Mouse (Mus musculus): ENCODE results near the gene Rnf216. TPM values are rescaled to one million over a fixed set of nuclear protein-coding genes. Genes with fewer than 3 reads are reported as not detected.

The Rnf216 gene
- polyA plus RNA-seq, 1 experiment = 17.6 TPM

- DNase-seq = no peak
- no peak overlapping the region for H3K27ac ChIP-seq (ENCODE audit: control insufficient read depth, insufficient read depth, low read length)
- H3K4me1 ChIP-seq (replicated peaks; ENCODE audit: control insufficient read depth, insufficient read depth, low read length) = no peaks in the 10 kb centered on the region
- TF ChIP-seq POLR2A (IDR thresholded peaks at IDR 0.05; ENCODE audit: control insufficient read depth, extremely low read depth, insufficient read depth, low read length, poor library complexity) (no peak), CTCF (IDR thresholded peaks at IDR 0.05; ENCODE audit: borderline replicate concordance, control insufficient read depth, extremely low read depth, insufficient read depth, low read length, poor library complexity) (no peak)
- WGBS = 82% methylated on average over 1 of the region's 1 CpGs
- H3K27me3 ChIP-seq (ENCODE audit: control insufficient read depth, insufficient read depth, low read length) = no peaks in the 10 kb centered on the region; the same call in 1 of the 2 replicates
- no peaks in the 10 kb centered on the region for H3K36me3 ChIP-seq (ENCODE audit: control insufficient read depth, insufficient read depth, low read length)
- no peak overlapping the region for H3K4me3 ChIP-seq (ENCODE audit: control insufficient read depth, insufficient read depth, low read length)
Measured at GRCm38 (mm10) chr5:143122673-143123072, 9.9 kb upstream of the Rnf216 start.

- Histone ChIP-seq H3K4me3 (ENCODE audit: control insufficient read depth, insufficient read depth, low read length) (no peak overlapping the region), H3K4me1 (replicated peaks; ENCODE audit: control insufficient read depth, insufficient read depth, low read length) (no peaks in the 10 kb centered on the region), H3K27ac (ENCODE audit: control insufficient read depth, insufficient read depth, low read length) (no peak overlapping the region), H3K36me3 (ENCODE audit: control insufficient read depth, insufficient read depth, low read length) (no peaks in the 10 kb centered on the region), H3K27me3 (ENCODE audit: control insufficient read depth, insufficient read depth, low read length) (no peaks in the 10 kb centered on the region; the same call in 1 of the 2 replicates)
- 74% methylated on average over 8 of the region's 8 CpGs for WGBS
- DNase-seq = no peak
- TF ChIP-seq CTCF (IDR thresholded peaks at IDR 0.05; ENCODE audit: borderline replicate concordance, control insufficient read depth, extremely low read depth, insufficient read depth, low read length, poor library complexity) = no peak
- no peak for TF ChIP-seq POLR2A (IDR thresholded peaks at IDR 0.05; ENCODE audit: control insufficient read depth, extremely low read depth, insufficient read depth, low read length, poor library complexity)
Measured at GRCm38 (mm10) chr5:143122125-143122524, 9.3 kb upstream of the Rnf216 start.

GRCm38 (mm10) chr5:143106842-143107241 lies 6.0 kb downstream of the Rnf216 start:
- H3K4me1 ChIP-seq (replicated peaks; ENCODE audit: control insufficient read depth, insufficient read depth, low read length) = no peaks in the 10 kb centered on the region
- TF ChIP-seq CTCF (IDR thresholded peaks at IDR 0.05; ENCODE audit: borderline replicate concordance, control insufficient read depth, extremely low read depth, insufficient read depth, low read length, poor library complexity) (no peak), POLR2A (IDR thresholded peaks at IDR 0.05; ENCODE audit: control insufficient read depth, extremely low read depth, insufficient read depth, low read length, poor library complexity) (no peak)
- WGBS = 90% methylated on average over 3 of the region's 3 CpGs

GRCm38 (mm10) chr5:143103231-143103630 lies 9.6 kb downstream of the Rnf216 start:
- Histone ChIP-seq H3K27me3 (ENCODE audit: control insufficient read depth, insufficient read depth, low read length) (no peaks in the 10 kb centered on the region), H3K4me1 (replicated peaks; ENCODE audit: control insufficient read depth, insufficient read depth, low read length) (no peaks in the 10 kb centered on the region), H3K36me3 (ENCODE audit: control insufficient read depth, insufficient read depth, low read length) (no peaks in the 10 kb centered on the region), H3K4me3 (ENCODE audit: control insufficient read depth, insufficient read depth, low read length) (no peak overlapping the region), H3K27ac (ENCODE audit: control insufficient read depth, insufficient read depth, low read length) (no peak overlapping the region)
- no peak for DNase-seq
- TF ChIP-seq CTCF (IDR thresholded peaks at IDR 0.05; ENCODE audit: borderline replicate concordance, control insufficient read depth, extremely low read depth, insufficient read depth, low read length, poor library complexity) (no peak), POLR2A (IDR thresholded peaks at IDR 0.05; ENCODE audit: control insufficient read depth, extremely low read depth, insufficient read depth, low read length, poor library complexity) (no peak)
- 98% methylated on average over 2 of the region's 2 CpGs for WGBS

More at GRCm38 (mm10) chr5:143106842-143107241, 6.0 kb downstream of the Rnf216 start:
- Histone ChIP-seq H3K27me3 (ENCODE audit: control insufficient read depth, insufficient read depth, low read length) (no peaks in the 10 kb centered on the region), H3K27ac (ENCODE audit: control insufficient read depth, insufficient read depth, low read length) (no peak overlapping the region), H3K4me3 (ENCODE audit: control insufficient read depth, insufficient read depth, low read length) (no peak overlapping the region), H3K36me3 (ENCODE audit: control insufficient read depth, insufficient read depth, low read length) (no peaks in the 10 kb centered on the region)
- no peak for DNase-seq

- WGBS = 100% methylated on average over 1 of the region's 1 CpGs
- no peaks in the 10 kb centered on the region for H3K36me3 ChIP-seq (ENCODE audit: control insufficient read depth, insufficient read depth, low read length)
- DNase-seq = no peak
- H3K4me3 ChIP-seq (ENCODE audit: control insufficient read depth, insufficient read depth, low read length) = no peak overlapping the region
- TF ChIP-seq CTCF (IDR thresholded peaks at IDR 0.05; ENCODE audit: borderline replicate concordance, control insufficient read depth, extremely low read depth, insufficient read depth, low read length, poor library complexity) (no peak), POLR2A (IDR thresholded peaks at IDR 0.05; ENCODE audit: control insufficient read depth, extremely low read depth, insufficient read depth, low read length, poor library complexity) (no peak)
- H3K27me3 ChIP-seq (ENCODE audit: control insufficient read depth, insufficient read depth, low read length) = no peaks in the 10 kb centered on the region
- no peaks in the 10 kb centered on the region for H3K4me1 ChIP-seq (replicated peaks; ENCODE audit: control insufficient read depth, insufficient read depth, low read length)
- no peak overlapping the region for H3K27ac ChIP-seq (ENCODE audit: control insufficient read depth, insufficient read depth, low read length)
Measured at GRCm38 (mm10) chr5:143101626-143102025, 11.2 kb downstream of the Rnf216 start.

GRCm38 (mm10) chr5:143095256-143095655 lies 17.5 kb downstream of the Rnf216 start:
- DNase-seq = no peak
- no peaks in the 10 kb centered on the region for H3K27me3 ChIP-seq (ENCODE audit: control insufficient read depth, insufficient read depth, low read length)
- no peak overlapping the region for H3K4me3 ChIP-seq (ENCODE audit: control insufficient read depth, insufficient read depth, low read length)
- H3K36me3 ChIP-seq (ENCODE audit: control insufficient read depth, insufficient read depth, low read length) = no peaks in the 10 kb centered on the region
- H3K4me1 ChIP-seq (replicated peaks; ENCODE audit: control insufficient read depth, insufficient read depth, low read length) = no peaks in the 10 kb centered on the region
- TF ChIP-seq CTCF (IDR thresholded peaks at IDR 0.05; ENCODE audit: borderline replicate concordance, control insufficient read depth, extremely low read depth, insufficient read depth, low read length, poor library complexity) (no peak), POLR2A (IDR thresholded peaks at IDR 0.05; ENCODE audit: control insufficient read depth, extremely low read depth, insufficient read depth, low read length, poor library complexity) (no peak)
- 96% methylated on average over 7 of the region's 7 CpGs for WGBS
- H3K27ac ChIP-seq (ENCODE audit: control insufficient read depth, insufficient read depth, low read length) = no peak overlapping the region

- no peak overlapping the region for H3K4me3 ChIP-seq (ENCODE audit: control insufficient read depth, insufficient read depth, low read length)
- no peak for DNase-seq
- no peaks in the 10 kb centered on the region for H3K36me3 ChIP-seq (ENCODE audit: control insufficient read depth, insufficient read depth, low read length)
- H3K27me3 ChIP-seq (ENCODE audit: control insufficient read depth, insufficient read depth, low read length) = no peaks in the 10 kb centered on the region
- 85% methylated on average over 3 of the region's 3 CpGs for WGBS
- H3K27ac ChIP-seq (ENCODE audit: control insufficient read depth, insufficient read depth, low read length) = no peak overlapping the region
- TF ChIP-seq POLR2A (IDR thresholded peaks at IDR 0.05; ENCODE audit: control insufficient read depth, extremely low read depth, insufficient read depth, low read length, poor library complexity) (no peak), CTCF (IDR thresholded peaks at IDR 0.05; ENCODE audit: borderline replicate concordance, control insufficient read depth, extremely low read depth, insufficient read depth, low read length, poor library complexity) (no peak)
- H3K4me1 ChIP-seq (replicated peaks; ENCODE audit: control insufficient read depth, insufficient read depth, low read length) = no peaks in the 10 kb centered on the region
Measured at GRCm38 (mm10) chr5:143092891-143093290, 19.9 kb downstream of the Rnf216 start.
